Mouse (Mus musculus): ENCODE measurements around the gene Adam17.

GRCm38 (mm10) chr12:21286712-21287650 lies 86.5 kb downstream of the Adam17 start:
- TF ChIP-seq CTCF (IDR thresholded peaks at IDR 0.05; ENCODE audit: low read depth, low read length) = no peak
- TF ChIP-seq POLR2A (IDR thresholded peaks at IDR 0.05; ENCODE audit: extremely low read depth, insufficient read depth, low read length) = no peak
